Mouse (Mus musculus) embryonic facial prominence, embryonic 11.5 days (tissue): ENCODE results near the gene Srrm4. TPM values are rescaled to one million over a fixed set of nuclear protein-coding genes. Genes with fewer than 3 reads are reported as not detected.
A peak's percentile ranks its signal among the peaks of the same experiment; 100 is the strongest.

Source experiments
- ATAC-seq: fragments of 200-750 bp; cut with Nextera tagmentation; replicated peaks from 2 replicates; pipeline ENCODE4 v1.8.0; 2017; ENCODE audit warnings: low read depth; ENCODE audit not compliant: insufficient number of reproducible peaks, low FRiP score, low TSS enrichment
- DNase-seq: peaks from one replicate; pipeline ENCODE4 v3.0.0-alpha.2; 2015; ENCODE audit warnings: low spot score
- H3K27ac ChIP-seq: fragments of 300-500 bp; sonication (generic); replicated peaks from 2 replicates; pipeline ENCODE4 v1.5.1; 2014; ENCODE audit warnings: mild to moderate bottlenecking, low read depth, low read length, control low read depth
- H3K27me3 ChIP-seq: fragments of 300-500 bp; sonication (generic); 2 replicates; pipeline ENCODE4 v1.6.1; 2014; ENCODE audit warnings: mild to moderate bottlenecking, low read length, moderate library complexity, mixed read lengths; ENCODE audit not compliant: control insufficient read depth, insufficient read depth
- H3K36me3 ChIP-seq: fragments of 300-500 bp; sonication (generic); replicated peaks from 2 replicates; pipeline ENCODE4 v1.6.1; 2014; ENCODE audit warnings: low read depth, mild to moderate bottlenecking, low read length, moderate library complexity, mixed read lengths; ENCODE audit not compliant: control insufficient read depth, insufficient read depth
- H3K4me1 ChIP-seq: fragments of 300-500 bp; sonication (generic); 2 replicates; pipeline ENCODE4 v1.6.1; 2014; ENCODE audit warnings: low read length, mixed read lengths; ENCODE audit not compliant: control insufficient read depth, insufficient read depth
- H3K4me2 ChIP-seq: fragments of 300-500 bp; sonication (generic); 2 replicates; pipeline ENCODE4 v1.6.1; 2014; ENCODE audit warnings: low read depth, mild to moderate bottlenecking, control low read depth, low read length, moderate library complexity
- H3K4me3 ChIP-seq: fragments of 300-500 bp; sonication (generic); 2 replicates; pipeline ENCODE4 v1.5.1; 2014; ENCODE audit warnings: low read depth, low read length, control low read depth
- H3K9ac ChIP-seq: fragments of 300-500 bp; sonication (generic); replicated peaks from 2 replicates; pipeline ENCODE4 v1.6.1; 2014; ENCODE audit warnings: mild to moderate bottlenecking, control low read depth, low read length
- H3K9me3 ChIP-seq: fragments of 300-500 bp; sonication (generic); replicated peaks from 2 replicates; pipeline ENCODE4 v1.6.1; 2016; ENCODE audit warnings: mild to moderate bottlenecking, low read length, inconsistent platforms, mixed read lengths; ENCODE audit not compliant: control insufficient read depth
- WGBS: fragments of 180-500 bp; shearing (Covaris S2); extraction: QIAGEN DNeasy Blood & Tissue Kit; methylation state at CpG from one replicate; pipeline ENCODE4 v1.1.7; 2014; 5-methylcytosine and 5-hydroxymethylcytosine counted together
- polyA plus RNA-seq: library from polyadenylated mRNA; unstranded; fragments of >200 nt; fragmentation: Nextera tagmentation; extraction: Ambion mirVana; gene quantifications from 2 replicates; pipeline ENCODE4 v1.2.1, GENCODE M21; 2014

Gene Srrm4
- polyA plus RNA-seq, 1 experiment from 2014 or later: 3.4 TPM

DNA sequence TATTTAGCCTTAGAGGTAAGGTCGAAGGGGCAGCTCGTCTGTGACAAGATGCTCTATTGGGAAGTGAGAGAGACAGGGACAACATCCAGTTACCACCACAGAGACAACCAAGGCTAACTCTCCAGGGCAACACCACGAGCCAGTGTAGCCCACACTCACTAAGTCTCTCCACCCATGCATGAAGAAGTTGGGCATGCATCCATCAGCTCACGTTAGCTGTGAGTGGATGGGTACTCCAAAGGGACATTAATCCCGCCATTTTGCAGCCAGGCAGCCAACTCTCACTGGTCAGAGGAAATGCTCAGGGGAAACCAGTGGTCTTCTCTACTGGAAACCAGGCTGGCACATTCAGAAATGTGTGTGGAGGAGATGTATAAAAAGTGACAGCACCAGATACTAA, 93.8 kb downstream of the Srrm4 start:
- 76% methylated on average over 5 of the region's 5 CpGs for WGBS
- H3K4me2 ChIP-seq: no peak overlapping the region
- no peak overlapping the region for H3K9ac ChIP-seq
- H3K9me3 ChIP-seq: no peaks in the 10 kb centered on the region
- DNase-seq (no peak), ATAC-seq (no peak)
- no peaks in the 10 kb centered on the region for H3K4me1 ChIP-seq
- no peaks in the 10 kb centered on the region for H3K36me3 ChIP-seq
- H3K27me3 ChIP-seq: no peaks in the 10 kb centered on the region
- H3K27ac ChIP-seq: no peak overlapping the region
- no peak overlapping the region for H3K4me3 ChIP-seq

DNA sequence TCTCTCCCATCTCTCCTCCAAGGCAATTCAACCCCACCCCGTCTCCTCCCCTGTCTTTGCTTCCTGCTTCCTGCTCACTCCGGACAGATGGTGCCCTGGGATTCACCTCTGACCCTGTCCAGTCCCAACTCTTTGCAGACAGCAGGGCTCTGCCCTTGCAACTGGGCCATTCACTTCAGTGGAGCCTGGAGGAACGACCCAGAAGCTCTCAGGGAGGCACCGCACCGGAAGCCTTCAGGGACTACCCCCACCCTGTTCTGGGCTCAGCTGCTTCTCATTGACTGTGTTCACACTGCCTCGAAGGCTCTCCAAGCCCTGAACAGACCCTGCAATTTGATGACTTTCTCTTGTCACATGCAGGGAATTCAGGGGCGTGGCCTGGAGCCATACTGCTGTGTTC, 94.4 kb downstream of the Srrm4 start:
- H3K36me3 ChIP-seq: no peaks in the 10 kb centered on the region
- H3K9me3 ChIP-seq: no peaks in the 10 kb centered on the region
- H3K9ac ChIP-seq: no peak overlapping the region
- 23% methylated on average over 7 of the region's 7 CpGs for WGBS
- H3K4me2 ChIP-seq: no peak overlapping the region
- no peaks in the 10 kb centered on the region for H3K4me1 ChIP-seq
- no peak overlapping the region for H3K27ac ChIP-seq
- no peak overlapping the region for H3K4me3 ChIP-seq
- no peak for ATAC-seq
- DNase-seq: peak; percentile 23
- no peaks in the 10 kb centered on the region for H3K27me3 ChIP-seq

DNA sequence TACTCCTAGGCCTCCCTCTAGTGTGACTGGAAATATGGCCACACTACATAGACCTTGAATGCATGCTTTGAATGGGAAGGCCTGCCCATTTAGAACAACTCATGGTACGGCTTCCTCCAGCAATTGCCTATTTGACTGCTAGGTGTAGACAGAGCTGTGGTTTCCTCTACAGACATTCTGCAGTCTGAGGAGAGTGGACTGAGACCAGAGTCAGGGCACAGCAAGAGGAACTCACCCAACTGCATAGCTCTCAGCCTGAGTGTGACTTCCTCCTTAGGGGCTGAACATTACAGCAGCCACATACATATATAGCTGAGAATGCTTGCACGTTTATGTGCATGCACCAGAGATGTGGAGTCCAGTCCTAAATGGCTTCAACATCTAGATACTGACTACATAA, 94.9 kb downstream of the Srrm4 start:
- H3K27me3 ChIP-seq: no peaks in the 10 kb centered on the region
- no peaks in the 10 kb centered on the region for H3K36me3 ChIP-seq
- H3K9ac ChIP-seq: no peak overlapping the region
- H3K4me3 ChIP-seq: no peak overlapping the region
- ATAC-seq: no peak
- DNase-seq: no peak
- H3K27ac ChIP-seq: no peak overlapping the region
- H3K4me1 ChIP-seq: no peaks in the 10 kb centered on the region
- WGBS: 74% methylated on average over 2 of the region's 2 CpGs
- H3K4me2 ChIP-seq: no peak overlapping the region
- no peaks in the 10 kb centered on the region for H3K9me3 ChIP-seq

DNA sequence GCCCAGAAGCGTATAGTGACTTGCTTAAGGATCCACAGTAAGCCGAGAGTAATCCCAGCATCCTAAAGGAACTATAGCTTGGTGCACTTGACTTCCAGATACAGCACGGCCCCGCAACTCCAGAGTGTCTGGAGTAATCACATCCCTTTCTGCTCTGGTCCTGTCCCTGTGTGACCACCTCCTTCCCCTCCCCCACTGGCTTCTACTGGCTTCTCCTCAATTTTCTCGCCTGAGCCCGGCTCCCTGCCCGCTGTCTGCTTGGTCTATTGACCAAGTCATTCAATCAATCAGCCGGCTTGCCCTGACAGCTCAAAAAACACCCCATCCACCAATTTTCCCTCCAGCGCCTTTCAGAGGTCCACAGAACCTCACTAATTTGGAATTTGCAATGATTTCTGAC, 96.2 kb downstream of the Srrm4 start:
- DNase-seq: no peak
- Histone ChIP-seq H3K9me3 (no peaks in the 10 kb centered on the region), H3K9ac (no peak overlapping the region), H3K4me3 (no peak overlapping the region), H3K36me3 (no peaks in the 10 kb centered on the region), H3K4me1 (no peaks in the 10 kb centered on the region), H3K27me3 (no peaks in the 10 kb centered on the region), H3K4me2 (no peak overlapping the region), H3K27ac (no peak overlapping the region)
- ATAC-seq: no peak
- WGBS: 73% methylated on average over 9 of the region's 9 CpGs

DNA sequence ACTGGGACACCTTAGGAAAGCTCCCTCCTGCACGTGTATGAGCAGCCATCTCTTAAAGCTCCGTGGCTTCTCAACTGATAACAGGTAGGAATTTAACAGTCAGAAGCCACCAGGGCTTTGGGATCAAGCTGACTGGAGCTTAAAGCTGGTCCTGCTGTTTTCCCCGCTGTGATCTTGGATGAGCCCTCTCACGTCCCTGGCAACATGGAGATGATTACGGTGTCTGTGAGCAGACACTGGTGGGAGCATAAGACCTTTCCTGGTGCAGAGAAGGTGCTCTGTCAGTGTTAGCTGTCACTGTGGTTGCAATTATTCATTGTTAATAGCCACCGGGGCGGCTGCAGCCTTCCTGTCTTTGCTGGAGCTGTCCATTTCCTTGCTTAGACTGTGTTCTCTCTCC, 97.2 kb downstream of the Srrm4 start:
- Histone ChIP-seq H3K9ac (no peak overlapping the region), H3K4me1 (no peaks in the 10 kb centered on the region)
- ATAC-seq: no peak

DNA sequence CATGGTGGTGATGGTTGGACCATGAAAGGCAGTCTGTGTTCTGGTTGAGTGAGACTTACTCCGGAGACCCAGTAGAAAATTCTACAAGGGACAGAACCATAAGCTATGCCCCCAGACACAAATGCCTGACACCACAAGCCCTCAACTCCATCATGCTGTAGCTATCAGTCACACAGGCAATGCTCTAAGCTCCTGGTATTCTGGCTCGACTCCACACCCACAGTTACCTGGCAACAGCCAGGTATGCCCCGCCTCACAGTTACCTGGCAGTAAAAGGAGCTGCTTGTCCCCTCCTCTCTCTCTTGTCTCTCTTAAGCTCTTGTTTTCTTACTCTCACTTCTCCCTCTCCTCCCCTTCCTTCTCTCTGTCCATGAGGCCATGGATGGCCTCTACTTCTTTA, 98.9 kb downstream of the Srrm4 start:
- no peaks in the 10 kb centered on the region for H3K27me3 ChIP-seq
- no peak for ATAC-seq
- no peak overlapping the region for H3K4me3 ChIP-seq
- H3K4me1 ChIP-seq: no peaks in the 10 kb centered on the region
- no peak overlapping the region for H3K9ac ChIP-seq
- H3K9me3 ChIP-seq: no peaks in the 10 kb centered on the region
- no peak overlapping the region for H3K27ac ChIP-seq
- H3K36me3 ChIP-seq: no peaks in the 10 kb centered on the region
- no peak overlapping the region for H3K4me2 ChIP-seq
- WGBS: 80% methylated on average over 3 of the region's 3 CpGs
- DNase-seq: no peak

More for the DNA sequence above, 97.2 kb downstream of the Srrm4 start:
- Histone ChIP-seq H3K27ac (no peak overlapping the region), H3K27me3 (no peaks in the 10 kb centered on the region), H3K4me3 (no peak overlapping the region), H3K4me2 (no peak overlapping the region), H3K36me3 (no peaks in the 10 kb centered on the region), H3K9me3 (no peaks in the 10 kb centered on the region)
- no peak for DNase-seq
- WGBS: 63% methylated on average over 7 of the region's 7 CpGs

DNA sequence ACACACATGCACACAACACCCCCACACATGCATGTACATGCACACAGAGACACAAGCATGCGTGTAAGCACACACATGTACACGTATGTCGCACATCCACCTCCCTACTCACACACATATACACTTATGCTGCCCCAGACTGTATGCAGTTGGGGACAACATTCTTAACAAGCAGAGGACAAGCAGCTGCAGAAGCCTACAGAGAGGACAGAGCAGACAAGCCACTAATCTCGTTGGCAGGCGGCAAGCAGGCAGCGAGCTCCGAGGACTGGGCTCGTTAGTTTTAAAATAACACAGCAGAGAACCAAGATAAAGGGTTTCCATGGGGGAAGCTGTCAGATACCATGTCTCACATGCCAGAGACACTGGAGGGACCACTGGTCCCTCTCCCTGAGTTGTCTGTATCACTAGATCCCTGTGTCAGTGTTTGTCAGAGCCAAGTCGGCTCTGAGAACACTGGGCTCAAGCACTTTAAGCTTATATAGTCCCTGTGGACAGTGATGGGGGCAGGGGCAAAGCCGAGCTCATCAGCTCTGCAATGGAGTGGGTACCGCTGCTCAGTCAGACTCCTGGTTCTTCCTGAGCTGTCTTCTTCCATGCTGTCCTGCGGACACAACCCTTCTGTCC, 99.7 kb downstream of the Srrm4 start:
- no peak for ATAC-seq
- Histone ChIP-seq H3K4me3 (no peak overlapping the region), H3K27me3 (no peaks in the 10 kb centered on the region), H3K4me2 (no peak overlapping the region), H3K36me3 (no peaks in the 10 kb centered on the region), H3K9ac (no peak overlapping the region), H3K4me1 (no peaks in the 10 kb centered on the region), H3K27ac (no peak overlapping the region), H3K9me3 (no peaks in the 10 kb centered on the region)
- 77% methylated on average over 12 of the region's 12 CpGs for WGBS
- no peak for DNase-seq

DNA sequence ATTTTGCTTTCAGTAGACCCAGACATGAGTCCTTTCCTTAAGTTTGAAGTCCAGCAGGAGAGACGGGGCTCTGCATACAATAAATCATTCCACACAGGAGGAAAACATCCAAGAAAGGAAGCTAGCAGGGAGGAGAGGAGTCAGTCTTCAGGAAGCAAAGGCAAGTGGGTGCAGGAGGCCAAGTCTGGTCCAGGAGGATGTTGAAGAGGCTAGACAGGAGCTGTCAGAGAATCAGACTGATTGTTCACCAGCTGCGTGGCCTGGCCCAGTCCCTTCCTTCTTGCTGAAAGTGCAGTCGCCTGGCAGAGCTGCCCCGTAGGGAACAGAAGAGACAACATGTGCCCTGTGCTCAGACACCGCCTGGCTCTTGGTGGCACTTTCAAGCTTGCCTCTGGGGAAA, 100.8 kb downstream of the Srrm4 start:
- WGBS: 80% methylated on average over 5 of the region's 5 CpGs

More for the DNA sequence above, 100.8 kb downstream of the Srrm4 start:
- no peak overlapping the region for H3K4me3 ChIP-seq
- ATAC-seq (no peak), DNase-seq (no peak)
- H3K4me2 ChIP-seq: no peak overlapping the region
- H3K36me3 ChIP-seq: no peaks in the 10 kb centered on the region
- no peak overlapping the region for H3K9ac ChIP-seq
- no peaks in the 10 kb centered on the region for H3K27me3 ChIP-seq
- no peaks in the 10 kb centered on the region for H3K4me1 ChIP-seq
- no peak overlapping the region for H3K27ac ChIP-seq
- no peaks in the 10 kb centered on the region for H3K9me3 ChIP-seq
